Mouse (Mus musculus) hindbrain, postnatal 0 days (tissue): ENCODE measurements at regions not wholly inside any gene's neighbourhood (a gene's known extent, or its start where the extent isn't known, plus 50 kb on each side); places are given as distances from the start of the nearest gene placed in this dataset.

Source experiments
- ATAC-seq: fragments of 200-750 bp; cut with Nextera tagmentation; 2 replicates; pipeline ENCODE4 v1.8.0; 2017; ENCODE audit warnings: mild to moderate bottlenecking, moderate TSS enrichment, moderate library complexity
- DNase-seq: peaks from one replicate; pipeline ENCODE4 v3.0.0-alpha.2; 2015; ENCODE audit warnings: low spot score
- H3K27ac ChIP-seq: fragments of 300-500 bp; sonication (generic); 2 replicates; pipeline ENCODE4 v1.5.1; 2014; ENCODE audit warnings: mild to moderate bottlenecking
- H3K27me3 ChIP-seq: fragments of 300-500 bp; sonication (generic); 2 replicates; pipeline ENCODE4 v1.6.1; 2014; ENCODE audit warnings: low read length, mixed read lengths; ENCODE audit not compliant: insufficient read depth
- H3K36me3 ChIP-seq: fragments of 300-500 bp; sonication (generic); 2 replicates; pipeline ENCODE4 v1.6.1; 2014; ENCODE audit warnings: low read length, mixed read lengths; ENCODE audit not compliant: insufficient read depth
- H3K4me1 ChIP-seq: fragments of 300-500 bp; sonication (generic); 2 replicates; pipeline ENCODE4 v1.6.1; 2014; ENCODE audit warnings: antibody characterized with exemption, low read length, mixed read lengths; ENCODE audit not compliant: insufficient read depth
- H3K4me2 ChIP-seq: fragments of 300-500 bp; sonication (generic); 2 replicates; pipeline ENCODE4 v1.6.1; 2014; ENCODE audit warnings: low read depth, mild to moderate bottlenecking, low read length, moderate library complexity, mixed read lengths
- H3K4me3 ChIP-seq: fragments of 300-500 bp; sonication (generic); 2 replicates; pipeline ENCODE4 v1.5.1; 2014; ENCODE audit warnings: low read length
- H3K9ac ChIP-seq: fragments of 300-500 bp; sonication (generic); replicated peaks from 2 replicates; pipeline ENCODE4 v1.6.1; 2014; ENCODE audit warnings: mild to moderate bottlenecking, low read length, moderate library complexity, mixed read lengths
- H3K9me3 ChIP-seq: fragments of 300-500 bp; sonication (generic); 2 replicates; pipeline ENCODE4 v1.6.1; 2016; ENCODE audit warnings: low read length, mixed read lengths
- CTCF ChIP-seq: IDR thresholded peaks from 2 replicates; pipeline ENCODE4 v1.5.1; 2016; ENCODE audit warnings: antibody characterized with exemption, control low read depth, low read depth
- WGBS: fragments of 180-500 bp; shearing (Covaris S2); extraction: QIAGEN DNeasy Blood & Tissue Kit; methylation state at CpG from one replicate; pipeline ENCODE4 v1.1.7; 2014; 5-methylcytosine and 5-hydroxymethylcytosine counted together

- Histone ChIP-seq H3K4me2 (no peak overlapping the region), H3K4me3 (no peak overlapping the region), H3K9ac (no peak overlapping the region), H3K27me3 (no peaks in the 10 kb centered on the region), H3K27ac (no peak overlapping the region), H3K36me3 (no peaks in the 10 kb centered on the region), H3K4me1 (no peaks in the 10 kb centered on the region), H3K9me3 (no peaks in the 10 kb centered on the region)
- DNase-seq (no peak), ATAC-seq (no peak)
- TF ChIP-seq CTCF, result no peak
- WGBS, result 84% methylated on average over 9 of the region's 9 CpGs
Measured at GRCm38 (mm10) chr7:70706281-70706680, 339.7 kb upstream of the Nr2f2 start.

- ATAC-seq (no peak), DNase-seq (no peak)
- Histone ChIP-seq H3K27ac (no peak overlapping the region), H3K9ac (no peak overlapping the region), H3K4me3 (no peak overlapping the region), H3K27me3 (no peaks in the 10 kb centered on the region), H3K4me1 (no peaks in the 10 kb centered on the region), H3K9me3 (no peaks in the 10 kb centered on the region), H3K4me2 (no peak overlapping the region), H3K36me3 (no peaks in the 10 kb centered on the region)
- no peak for TF ChIP-seq CTCF
- 100% methylated on average over 1 of the region's 1 CpGs for WGBS
Measured at GRCm38 (mm10) chr7:70703784-70704183, 337.2 kb upstream of the Nr2f2 start.

DNA sequence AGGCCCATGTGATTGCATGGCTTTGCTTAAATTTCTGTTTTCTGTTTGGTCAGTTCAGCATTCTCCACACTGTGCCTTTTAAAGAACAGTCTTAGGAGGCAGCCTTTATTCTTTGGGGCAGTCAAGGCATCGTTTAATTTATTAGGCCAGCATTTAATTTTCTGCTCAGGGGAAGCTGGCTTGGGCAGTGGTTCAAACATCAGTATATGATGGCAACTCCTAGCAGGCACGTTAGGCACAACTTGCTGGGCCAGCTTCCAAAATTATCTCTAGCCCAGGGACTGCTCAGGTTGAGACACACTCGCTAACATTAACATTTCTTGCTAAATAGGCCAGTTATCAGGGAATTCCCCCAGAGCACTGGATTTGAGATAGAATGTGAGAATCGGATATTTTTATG, 333.9 kb upstream of the Nr2f2 start:
- Histone ChIP-seq H3K36me3 (no peaks in the 10 kb centered on the region), H3K9me3 (no peaks in the 10 kb centered on the region), H3K27ac (no peak overlapping the region), H3K27me3 (no peaks in the 10 kb centered on the region), H3K9ac (no peak overlapping the region), H3K4me1 (no peaks in the 10 kb centered on the region), H3K4me2 (no peak overlapping the region), H3K4me3 (no peak overlapping the region)
- DNase-seq (no peak), ATAC-seq (no peak)
- TF ChIP-seq CTCF, result no peak
- WGBS, result 61% methylated on average over 4 of the region's 4 CpGs

GRCm38 (mm10) chr7:70699391-70699790, 332.9 kb upstream of the Nr2f2 start:
- ATAC-seq, result no peak
- 76% methylated on average over 2 of the region's 2 CpGs for WGBS

GRCm38 (mm10) chr7:70698986-70699385, 332.5 kb upstream of the Nr2f2 start:
- Histone ChIP-seq H3K9me3 (no peaks in the 10 kb centered on the region), H3K9ac (no peak overlapping the region), H3K4me1 (no peaks in the 10 kb centered on the region), H3K4me3 (no peak overlapping the region), H3K27ac (no peak overlapping the region), H3K36me3 (no peaks in the 10 kb centered on the region), H3K27me3 (no peaks in the 10 kb centered on the region), H3K4me2 (no peak overlapping the region)
- ATAC-seq (no peak), DNase-seq (no peak)
- WGBS, result 76% methylated on average over 2 of the region's 2 CpGs
- TF ChIP-seq CTCF, result no peak

More at GRCm38 (mm10) chr7:70699391-70699790, 332.9 kb upstream of the Nr2f2 start:
- no peak overlapping the region for H3K4me2 ChIP-seq
- no peaks in the 10 kb centered on the region for H3K4me1 ChIP-seq
- H3K9me3 ChIP-seq, result no peaks in the 10 kb centered on the region
- H3K4me3 ChIP-seq, result no peak overlapping the region
- no peak overlapping the region for H3K27ac ChIP-seq
- no peaks in the 10 kb centered on the region for H3K27me3 ChIP-seq
- H3K9ac ChIP-seq, result no peak overlapping the region
- no peak for DNase-seq
- no peak for TF ChIP-seq CTCF
- H3K36me3 ChIP-seq, result no peaks in the 10 kb centered on the region

- ATAC-seq, result no peak
- no peaks in the 10 kb centered on the region for H3K27me3 ChIP-seq
- H3K4me3 ChIP-seq, result no peak overlapping the region
- no peak overlapping the region for H3K4me2 ChIP-seq
- H3K4me1 ChIP-seq, result no peaks in the 10 kb centered on the region
- no peak overlapping the region for H3K27ac ChIP-seq
- no peaks in the 10 kb centered on the region for H3K9me3 ChIP-seq
- no peak for DNase-seq
- no peak overlapping the region for H3K9ac ChIP-seq
- TF ChIP-seq CTCF, result no peak
- H3K36me3 ChIP-seq, result no peaks in the 10 kb centered on the region
- WGBS, result 69% methylated on average over 4 of the region's 4 CpGs
Measured at GRCm38 (mm10) chr7:70692160-70692559, 325.6 kb upstream of the Nr2f2 start.

GRCm38 (mm10) chr7:70690845-70691244, 324.3 kb upstream of the Nr2f2 start:
- no peak overlapping the region for H3K4me3 ChIP-seq
- no peaks in the 10 kb centered on the region for H3K9me3 ChIP-seq
- no peak for TF ChIP-seq CTCF
- no peak overlapping the region for H3K9ac ChIP-seq
- DNase-seq (no peak), ATAC-seq (no peak)
- no peaks in the 10 kb centered on the region for H3K36me3 ChIP-seq
- no peak overlapping the region for H3K27ac ChIP-seq
- no peaks in the 10 kb centered on the region for H3K27me3 ChIP-seq
- 92% methylated on average over 7 of the region's 7 CpGs for WGBS
- H3K4me2 ChIP-seq, result no peak overlapping the region
- no peaks in the 10 kb centered on the region for H3K4me1 ChIP-seq

GRCm38 (mm10) chr7:70669065-70669464, 302.5 kb upstream of the Nr2f2 start:
- no peak for DNase-seq

More at GRCm38 (mm10) chr7:70669065-70669464, 302.5 kb upstream of the Nr2f2 start:
- Histone ChIP-seq H3K9me3 (no peaks in the 10 kb centered on the region), H3K27ac (no peak overlapping the region), H3K4me3 (no peak overlapping the region), H3K36me3 (no peaks in the 10 kb centered on the region), H3K4me1 (no peaks in the 10 kb centered on the region), H3K27me3 (no peaks in the 10 kb centered on the region), H3K4me2 (no peak overlapping the region), H3K9ac (no peak overlapping the region)
- no peak for TF ChIP-seq CTCF
- 72% methylated on average over 2 of the region's 2 CpGs for WGBS
- ATAC-seq, result no peak
